Mouse (Mus musculus) embryonic fibroblast, embryonic 13.5 days (primary cell): ENCODE measurements around the gene Dnah8.

Source experiments
- CTCF ChIP-seq: IDR thresholded peaks from 2 replicates; pipeline ENCODE4 v1.5.1; 2011; ENCODE audit warnings: mild to moderate bottlenecking, control low read depth, low read length, moderate library complexity, borderline replicate concordance; ENCODE audit not compliant: insufficient read depth
- POLR2A ChIP-seq: IDR thresholded peaks from 2 replicates; pipeline ENCODE4 v1.6.1; 2011; ENCODE audit warnings: low read depth, mild to moderate bottlenecking, control low read depth, low read length, moderate library complexity

- no peak for TF ChIP-seq CTCF
- no peak for TF ChIP-seq POLR2A
These were observed 207.0 kb downstream of the Dnah8 start for GRCm38 (mm10) chr17:30831170-30831569.
